Mouse (Mus musculus) thymus, postnatal 0 days (tissue): Measurements from ENCODE around the gene Gabrb1. TPM values are rescaled to one million over a fixed set of nuclear protein-coding genes. Genes with fewer than 3 reads are reported as not detected.
A peak's percentile ranks its signal among the peaks of the same experiment; 100 is the strongest.

ENCODE experiments used
- DNase-seq: peaks from one replicate; pipeline ENCODE4 v3.0.0-alpha.2; 2015; ENCODE audit warnings: low spot score
- polyA plus RNA-seq: library from polyadenylated mRNA; unstranded; fragments of >200 nt; fragmentation: Nextera tagmentation; extraction: Ambion mirVana; gene quantifications from 2 replicates; pipeline ENCODE4 v1.2.1, GENCODE M21; 2015

Gene Gabrb1
- polyA plus RNA-seq, 1 experiment from 2014 or later: 0.03 TPM

- DNase-seq: no peak
Measured at GRCm38 (mm10) chr5:71828996-71829395, 171.1 kb downstream of the Gabrb1 start.

GRCm38 (mm10) chr5:71830342-71830741, 172.4 kb downstream of the Gabrb1 start:
- DNase-seq: no peak

GRCm38 (mm10) chr5:71842241-71842640, 184.3 kb downstream of the Gabrb1 start:
- DNase-seq: no peak

GRCm38 (mm10) chr5:71898214-71898613, 240.3 kb downstream of the Gabrb1 start:
- DNase-seq: no peak

- peak; percentile 42 for DNase-seq
Measured at GRCm38 (mm10) chr5:71903399-71903798, 245.5 kb downstream of the Gabrb1 start.

GRCm38 (mm10) chr5:71914028-71914427, 256.1 kb downstream of the Gabrb1 start:
- no peak for DNase-seq

- DNase-seq: no peak
Measured at GRCm38 (mm10) chr5:71915711-71916110, 257.8 kb downstream of the Gabrb1 start.

- no peak for DNase-seq
Measured at GRCm38 (mm10) chr5:71917206-71917605, 259.3 kb downstream of the Gabrb1 start.

GRCm38 (mm10) chr5:71923636-71924035, 265.7 kb downstream of the Gabrb1 start:
- no peak for DNase-seq

GRCm38 (mm10) chr5:71926336-71926735, 268.4 kb downstream of the Gabrb1 start:
- no peak for DNase-seq

- no peak for DNase-seq
Measured at GRCm38 (mm10) chr5:71930036-71930435, 272.1 kb downstream of the Gabrb1 start.

GRCm38 (mm10) chr5:71951398-71951797, 293.5 kb downstream of the Gabrb1 start:
- no peak for DNase-seq

GRCm38 (mm10) chr5:71955070-71955685, 297.3 kb downstream of the Gabrb1 start:
- DNase-seq: no peak

- DNase-seq: no peak
Measured at GRCm38 (mm10) chr5:71964876-71965432, 307.0 kb downstream of the Gabrb1 start.

- no peak for DNase-seq
Measured at GRCm38 (mm10) chr5:71965529-71965928, 307.6 kb downstream of the Gabrb1 start.

GRCm38 (mm10) chr5:71970140-71970800, 312.4 kb downstream of the Gabrb1 start:
- DNase-seq: no peak

GRCm38 (mm10) chr5:71972831-71973230, 314.9 kb downstream of the Gabrb1 start:
- DNase-seq: no peak

GRCm38 (mm10) chr5:71976133-71976532, 318.2 kb downstream of the Gabrb1 start:
- no peak for DNase-seq

- no peak for DNase-seq
Measured at GRCm38 (mm10) chr5:71976571-71977061, 318.7 kb downstream of the Gabrb1 start.

- no peak for DNase-seq
Measured at GRCm38 (mm10) chr5:71986561-71986960, 328.6 kb downstream of the Gabrb1 start.

GRCm38 (mm10) chr5:71986983-71987398, 329.1 kb downstream of the Gabrb1 start:
- no peak for DNase-seq

GRCm38 (mm10) chr5:71999466-71999865, 341.6 kb downstream of the Gabrb1 start:
- DNase-seq: no peak
